Mouse (Mus musculus) limb, embryonic 10.5 days (tissue): ENCODE measurements at regions not wholly inside any gene's neighbourhood (a gene's known extent, or its start where the extent isn't known, plus 50 kb on each side); places are given as distances from the start of the nearest gene placed in this dataset.

Source experiments
- DNase-seq: peaks from one replicate; pipeline ENCODE4 v3.0.0-alpha.2; 2017; ENCODE audit warnings: low spot score
- H3K27ac ChIP-seq: fragments of 300-500 bp; sonication (generic); 2 replicates; pipeline ENCODE4 v1.5.1; 2016; ENCODE audit warnings: mild to moderate bottlenecking
- H3K27me3 ChIP-seq: fragments of 300-500 bp; sonication (generic); 2 replicates; pipeline ENCODE4 v1.6.1; 2016; ENCODE audit warnings: low read depth, mild to moderate bottlenecking; ENCODE audit not compliant: poor library complexity, severe bottlenecking
- H3K36me3 ChIP-seq: fragments of 300-500 bp; sonication (generic); 2 replicates; pipeline ENCODE4 v1.6.1; 2016; ENCODE audit warnings: mild to moderate bottlenecking, moderate library complexity
- H3K4me1 ChIP-seq: fragments of 300-500 bp; sonication (generic); 2 replicates; pipeline ENCODE4 v1.6.1; 2016
- H3K4me3 ChIP-seq: fragments of 300-500 bp; sonication (generic); 2 replicates; pipeline ENCODE4 v1.5.1; 2016; ENCODE audit warnings: mild to moderate bottlenecking, moderate library complexity
- H3K9me3 ChIP-seq: fragments of 300-500 bp; sonication (generic); replicated peaks from 2 replicates; pipeline ENCODE4 v1.6.1; 2016; ENCODE audit warnings: mild to moderate bottlenecking
- WGBS: fragments of 180-500 bp; shearing (Covaris S2); methylation state at CpG from one replicate; pipeline ENCODE4 v1.1.7; 2016; 5-methylcytosine and 5-hydroxymethylcytosine counted together

GRCm38 (mm10) chr2:148184801-148185212 lies 138.0 kb upstream of the Foxa2 start:
- no peak for DNase-seq
- H3K36me3 ChIP-seq = no peaks in the 10 kb centered on the region
- H3K4me1 ChIP-seq = peaks cover 11% of the 10 kb centered on the region
- no peaks in the 10 kb centered on the region for H3K27me3 ChIP-seq
- 79% methylated on average over 5 of the region's 5 CpGs for WGBS
- no peaks in the 10 kb centered on the region for H3K9me3 ChIP-seq
- H3K27ac ChIP-seq = no peak overlapping the region
- no peak overlapping the region for H3K4me3 ChIP-seq

- Histone ChIP-seq H3K9me3 (no peaks in the 10 kb centered on the region), H3K27me3 (no peaks in the 10 kb centered on the region), H3K4me3 (no peak overlapping the region), H3K27ac (no peak overlapping the region), H3K36me3 (no peaks in the 10 kb centered on the region), H3K4me1 (peaks cover 11% of the 10 kb centered on the region)
- 86% methylated on average over 7 of the region's 7 CpGs for WGBS
- DNase-seq = no peak
Observed at GRCm38 (mm10) chr2:148186363-148186991, 139.7 kb upstream of the Foxa2 start.

DNA sequence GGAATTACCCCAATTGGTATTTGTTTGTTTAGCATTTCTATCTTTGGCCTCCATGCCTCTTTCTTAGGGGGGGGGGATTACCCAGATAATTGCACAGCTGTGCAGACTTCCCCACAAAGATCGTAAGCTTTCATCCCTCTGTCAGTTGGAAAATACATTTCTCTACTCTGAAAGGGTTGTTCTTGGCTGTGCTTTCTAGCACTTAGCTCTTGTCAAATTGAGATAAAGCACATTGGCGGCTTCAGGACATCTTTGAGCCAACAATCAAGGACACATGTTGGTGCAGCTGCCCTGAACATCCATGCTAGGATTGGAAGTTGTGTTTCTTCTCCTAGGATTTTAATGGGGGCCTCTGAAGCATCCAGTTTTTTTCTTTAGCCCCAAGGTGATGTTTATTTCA lies 142.1 kb upstream of the Foxa2 start:
- Histone ChIP-seq H3K4me3 (no peak overlapping the region), H3K27me3 (no peaks in the 10 kb centered on the region), H3K36me3 (no peaks in the 10 kb centered on the region), H3K27ac (no peak overlapping the region), H3K9me3 (no peaks in the 10 kb centered on the region), H3K4me1 (no peaks in the 10 kb centered on the region)
- 56% methylated on average over 2 of the region's 2 CpGs for WGBS
- DNase-seq = no peak

GRCm38 (mm10) chr2:148189287-148189686 lies 142.5 kb upstream of the Foxa2 start:
- Histone ChIP-seq H3K4me1 (no peaks in the 10 kb centered on the region), H3K9me3 (no peaks in the 10 kb centered on the region), H3K27me3 (no peaks in the 10 kb centered on the region), H3K36me3 (no peaks in the 10 kb centered on the region), H3K27ac (no peak overlapping the region), H3K4me3 (no peak overlapping the region)
- DNase-seq = no peak
- 65% methylated on average over 5 of the region's 5 CpGs for WGBS

DNA sequence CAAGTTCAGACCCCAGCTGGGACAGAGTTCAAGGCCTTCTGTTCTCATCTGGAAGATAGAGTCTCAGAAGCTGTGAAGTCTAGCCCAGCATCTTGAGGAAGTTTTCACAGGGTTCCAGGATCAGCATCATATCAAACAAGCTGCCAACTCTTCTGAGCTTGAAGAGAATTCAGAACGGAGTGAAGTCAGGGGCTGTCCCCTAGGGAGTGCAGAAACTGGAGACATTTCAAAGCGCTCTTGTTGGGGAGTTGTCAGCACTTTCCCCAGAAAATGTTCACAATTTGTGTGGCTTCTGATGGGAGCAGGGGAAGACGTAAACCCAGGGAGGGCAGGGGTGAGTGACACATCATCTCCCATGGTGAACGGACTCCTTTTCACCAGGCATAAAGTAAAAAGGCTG lies 146.2 kb upstream of the Foxa2 start:
- Histone ChIP-seq H3K4me3 (no peak overlapping the region), H3K27ac (no peak overlapping the region), H3K9me3 (no peaks in the 10 kb centered on the region), H3K27me3 (no peaks in the 10 kb centered on the region), H3K36me3 (no peaks in the 10 kb centered on the region), H3K4me1 (0 out of 2 replicates have a peak, but pooled peaks cover 4% of the 10 kb centered on the region)
- WGBS = 66% methylated on average over 4 of the region's 4 CpGs
- no peak for DNase-seq

DNA sequence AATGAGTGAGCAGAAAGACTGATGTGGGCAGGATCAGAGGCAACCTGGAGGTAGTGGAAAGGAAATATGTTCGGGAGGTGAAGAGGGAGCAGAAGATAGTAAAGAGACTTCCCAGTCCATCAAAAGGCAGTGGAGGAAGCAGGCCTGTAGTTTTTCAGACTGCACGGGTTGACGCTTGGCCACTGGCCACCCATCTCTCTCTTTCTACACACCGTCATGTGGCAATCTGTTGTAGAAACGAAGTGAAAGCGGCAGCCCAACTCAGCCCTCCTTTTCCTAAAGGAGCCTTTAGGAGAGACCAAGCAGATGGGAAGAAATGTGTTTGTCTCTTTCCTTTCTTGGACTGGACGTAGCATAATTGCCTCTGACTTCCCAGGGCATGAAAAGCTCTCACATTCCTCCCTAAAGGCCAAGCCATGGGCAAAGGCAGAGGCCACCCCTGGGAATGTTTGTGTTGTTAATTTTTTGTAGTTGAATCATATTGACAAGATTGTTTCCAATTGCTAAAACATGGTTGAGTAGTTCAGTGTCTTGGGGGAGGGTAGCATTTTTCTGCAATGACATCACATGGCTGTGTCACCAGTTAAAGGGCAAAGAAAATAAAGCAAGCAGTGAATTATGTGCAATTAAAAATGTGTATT lies 150.7 kb upstream of the Foxa2 start:
- Histone ChIP-seq H3K36me3 (no peaks in the 10 kb centered on the region), H3K27ac (no peak overlapping the region)
- DNase-seq = no peak

GRCm38 (mm10) chr2:148206633-148207032 lies 159.9 kb upstream of the Foxa2 start:
- H3K27me3 ChIP-seq = no peaks in the 10 kb centered on the region
- H3K4me1 ChIP-seq = peaks cover 25% of the 10 kb centered on the region
- WGBS = 7% methylated on average over 1 of the region's 1 CpGs
- no peak overlapping the region for H3K4me3 ChIP-seq
- no peaks in the 10 kb centered on the region for H3K36me3 ChIP-seq
- peak; percentile 43 for DNase-seq
- no peak overlapping the region for H3K27ac ChIP-seq
- H3K9me3 ChIP-seq = no peaks in the 10 kb centered on the region

More for the DNA sequence above, 150.7 kb upstream of the Foxa2 start:
- 0 out of 2 replicates have a peak, but pooled peaks cover 4% of the 10 kb centered on the region for H3K4me1 ChIP-seq
- no peak overlapping the region for H3K4me3 ChIP-seq
- H3K9me3 ChIP-seq = no peaks in the 10 kb centered on the region
- H3K27me3 ChIP-seq = no peaks in the 10 kb centered on the region
- WGBS = 82% methylated on average over 7 of the region's 7 CpGs

- Histone ChIP-seq H3K4me1 (peaks cover 11% of the 10 kb centered on the region), H3K27ac (no peak overlapping the region), H3K4me3 (no peak overlapping the region), H3K27me3 (no peaks in the 10 kb centered on the region), H3K36me3 (no peaks in the 10 kb centered on the region), H3K9me3 (no peaks in the 10 kb centered on the region)
- 88% methylated on average over 2 of the region's 2 CpGs for WGBS
- no peak for DNase-seq
Observed at GRCm38 (mm10) chr2:148210813-148211212, 164.0 kb upstream of the Foxa2 start.

- no peak overlapping the region for H3K4me3 ChIP-seq
- no peaks in the 10 kb centered on the region for H3K27me3 ChIP-seq
- DNase-seq = peak; percentile 38
- no peaks in the 10 kb centered on the region for H3K36me3 ChIP-seq
- H3K9me3 ChIP-seq = no peaks in the 10 kb centered on the region
- H3K4me1 ChIP-seq = no peaks in the 10 kb centered on the region
- no peak overlapping the region for H3K27ac ChIP-seq
- 85% methylated on average over 4 of the region's 4 CpGs for WGBS
Observed at GRCm38 (mm10) chr2:148217136-148217535, 170.4 kb upstream of the Foxa2 start.

GRCm38 (mm10) chr2:148233691-148234300 lies 161.3 kb upstream of the Sstr4 start:
- WGBS = 89% methylated on average over 1 of the region's 1 CpGs
- no peaks in the 10 kb centered on the region for H3K9me3 ChIP-seq
- H3K4me1 ChIP-seq = no peaks in the 10 kb centered on the region
- no peak overlapping the region for H3K4me3 ChIP-seq
- H3K27ac ChIP-seq = no peak overlapping the region
- no peaks in the 10 kb centered on the region for H3K36me3 ChIP-seq
- H3K27me3 ChIP-seq = no peaks in the 10 kb centered on the region
- DNase-seq = no peak

DNA sequence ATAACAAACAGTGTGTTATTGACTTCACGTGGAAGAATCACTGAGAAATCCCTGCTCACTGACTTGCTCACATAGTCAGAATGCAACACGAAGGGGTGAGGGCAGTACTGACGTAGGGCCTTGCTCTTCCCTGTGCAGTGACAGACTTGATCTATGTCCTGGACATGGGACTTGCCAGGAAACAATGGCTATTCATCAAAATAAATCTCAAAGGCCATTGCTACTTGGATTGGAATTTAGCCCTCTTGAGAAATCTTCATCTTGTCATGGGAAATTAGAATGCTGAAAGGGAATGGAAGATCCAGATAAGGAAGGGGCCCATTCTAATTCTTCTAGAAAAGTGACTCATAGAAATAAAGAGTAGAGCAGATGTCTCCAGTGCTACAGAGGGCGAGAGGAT lies 158.0 kb upstream of the Sstr4 start:
- Histone ChIP-seq H3K4me1 (no peaks in the 10 kb centered on the region), H3K27me3 (no peaks in the 10 kb centered on the region), H3K4me3 (no peak overlapping the region), H3K36me3 (no peaks in the 10 kb centered on the region), H3K27ac (no peak overlapping the region), H3K9me3 (no peaks in the 10 kb centered on the region)
- 85% methylated on average over 4 of the region's 4 CpGs for WGBS
- DNase-seq = no peak

DNA sequence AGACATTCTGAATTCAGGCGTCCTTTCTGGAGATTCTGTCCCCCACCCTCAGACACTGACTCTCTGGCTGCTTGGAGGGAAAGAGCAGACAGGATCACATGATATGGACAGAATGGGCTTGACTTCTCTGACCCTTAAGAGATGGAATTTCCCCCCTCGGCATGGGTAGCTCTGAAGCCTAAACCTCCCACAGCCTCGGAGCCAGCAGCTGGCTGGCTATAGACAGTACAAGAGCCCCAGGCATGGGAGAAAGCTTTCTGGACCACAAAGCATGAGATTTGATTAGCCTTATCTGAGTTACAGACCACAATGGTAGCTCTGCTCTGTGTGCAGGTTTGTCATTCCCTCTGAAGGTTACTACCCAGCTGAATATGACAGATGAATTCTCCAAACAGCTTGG lies 156.1 kb upstream of the Sstr4 start:
- no peaks in the 10 kb centered on the region for H3K9me3 ChIP-seq
- no peaks in the 10 kb centered on the region for H3K27me3 ChIP-seq
- H3K4me1 ChIP-seq = no peaks in the 10 kb centered on the region
- no peak overlapping the region for H3K4me3 ChIP-seq
- H3K27ac ChIP-seq = no peak overlapping the region
- no peaks in the 10 kb centered on the region for H3K36me3 ChIP-seq
- no peak for DNase-seq
- WGBS = 59% methylated on average over 3 of the region's 3 CpGs

GRCm38 (mm10) chr2:148242242-148242641 lies 152.9 kb upstream of the Sstr4 start:
- Histone ChIP-seq H3K36me3 (no peaks in the 10 kb centered on the region), H3K4me1 (no peaks in the 10 kb centered on the region), H3K27me3 (no peaks in the 10 kb centered on the region), H3K27ac (no peak overlapping the region), H3K4me3 (no peak overlapping the region), H3K9me3 (no peaks in the 10 kb centered on the region)
- 81% methylated on average over 4 of the region's 4 CpGs for whole genome bisulfite sequencing
- no peak for DNase-seq
